Mouse (Mus musculus): ENCODE results near the gene Pros1. TPM values are rescaled to one million over a fixed set of nuclear protein-coding genes. Genes with fewer than 3 reads are reported as not detected.

The Pros1 gene
- polyA plus RNA-seq, 1 experiment from 2014 or later = 10.7 TPM

DNA sequence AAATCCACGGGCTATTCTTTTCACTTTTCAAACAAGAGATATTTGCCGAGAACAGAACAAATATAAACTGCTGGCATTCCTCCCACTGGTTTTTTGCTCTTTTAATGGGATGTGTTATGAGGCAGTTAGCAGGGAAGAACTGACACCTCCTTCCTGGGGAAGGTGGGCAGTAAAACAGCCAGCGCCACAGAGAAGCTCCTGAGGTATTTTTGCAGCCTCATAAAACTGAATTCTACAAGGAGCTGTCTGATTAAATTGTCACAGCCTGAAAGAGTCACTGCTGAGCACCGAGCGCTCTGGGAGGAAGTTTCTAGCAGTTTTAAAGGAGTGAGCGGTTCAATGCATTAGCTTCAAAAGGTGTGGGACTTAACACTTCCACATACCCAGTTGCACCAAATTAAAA, 110.3 kb downstream of the Pros1 start:
- Histone ChIP-seq H3K9ac (no peak overlapping the region), H3K36me3 (no peaks in the 10 kb centered on the region), H3K27me3 (no peaks in the 10 kb centered on the region), H3K4me3 (no peak overlapping the region), H3K27ac (replicated peaks) (no peak overlapping the region), H3K4me1 (replicated peaks) (no peaks in the 10 kb centered on the region), H3K4me2 (no peak overlapping the region), H3K9me3 (no peaks in the 10 kb centered on the region)
- WGBS = 67% methylated on average over 6 of the region's 6 CpGs
- ATAC-seq (ENCODE audit: low FRiP score, low read depth) = no peak

DNA sequence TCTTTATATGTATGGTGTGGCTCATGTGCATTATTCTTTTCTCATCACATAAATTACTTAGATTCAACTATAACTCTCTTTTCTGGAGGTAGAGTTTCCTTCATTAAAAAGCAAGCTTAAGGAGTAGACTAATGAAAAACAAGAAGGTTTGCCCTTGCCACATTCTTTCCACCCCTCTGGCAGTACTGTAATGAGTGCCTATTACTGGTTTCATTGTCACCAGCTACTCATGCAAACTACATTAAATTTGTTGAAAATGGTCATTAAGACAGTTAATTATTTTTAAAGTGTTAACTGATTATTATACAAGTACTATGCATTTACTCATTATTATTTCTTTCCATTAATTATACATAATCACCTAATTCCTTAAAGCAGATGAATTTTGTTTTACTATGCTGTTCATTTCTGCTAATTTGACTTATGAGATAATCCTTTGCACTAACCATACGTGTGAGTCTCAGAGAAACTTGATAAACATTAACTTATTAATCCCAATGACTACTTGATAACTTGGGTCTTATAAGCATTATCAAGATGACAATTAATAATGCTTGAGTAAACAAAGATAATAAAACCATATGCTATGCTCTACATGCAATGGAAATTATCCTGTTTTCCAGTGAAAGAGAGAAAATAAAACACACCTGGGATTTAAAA, 117.7 kb downstream of the Pros1 start:
- H3K4me1 ChIP-seq (replicated peaks) = no peaks in the 10 kb centered on the region
- H3K9me3 ChIP-seq = no peaks in the 10 kb centered on the region
- no peak overlapping the region for H3K4me2 ChIP-seq
- H3K27me3 ChIP-seq = no peaks in the 10 kb centered on the region
- no peak overlapping the region for H3K4me3 ChIP-seq
- no peaks in the 10 kb centered on the region for H3K36me3 ChIP-seq
- ATAC-seq (ENCODE audit: low FRiP score, low read depth) = no peak
- WGBS = 62% methylated on average over 1 of the region's 1 CpGs
- no peak overlapping the region for H3K9ac ChIP-seq
- no peak overlapping the region for H3K27ac ChIP-seq (replicated peaks)

DNA sequence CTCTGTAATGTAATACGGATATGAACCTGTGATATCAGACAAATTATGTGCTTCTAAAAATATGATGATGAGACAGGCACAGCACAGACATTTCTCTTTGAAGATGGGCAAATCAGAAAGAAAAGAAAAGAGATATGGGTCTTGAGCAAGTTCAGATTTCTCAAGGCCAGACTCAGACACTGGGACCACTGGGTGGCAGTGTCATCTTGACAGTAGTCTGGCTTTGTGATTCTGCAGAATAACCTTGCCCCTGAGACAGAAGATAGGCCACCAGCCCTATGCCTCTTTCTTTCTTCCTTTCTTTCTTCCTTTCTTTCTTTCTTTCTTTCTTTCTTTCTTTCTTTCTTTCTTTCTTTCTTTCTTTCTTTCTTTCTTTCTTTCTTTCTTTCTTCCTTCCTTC, 120.8 kb downstream of the Pros1 start:
- H3K36me3 ChIP-seq = no peaks in the 10 kb centered on the region
- no peak overlapping the region for H3K4me3 ChIP-seq
- no peak overlapping the region for H3K9ac ChIP-seq
- H3K27me3 ChIP-seq = no peaks in the 10 kb centered on the region
- 84% methylated on average over 1 of the region's 1 CpGs for WGBS
- ATAC-seq (ENCODE audit: low FRiP score, low read depth) = no peak
- no peaks in the 10 kb centered on the region for H3K4me1 ChIP-seq (replicated peaks)
- H3K9me3 ChIP-seq = no peaks in the 10 kb centered on the region
- H3K27ac ChIP-seq (replicated peaks) = no peak overlapping the region
- no peak overlapping the region for H3K4me2 ChIP-seq

Small RNAs within 50 kb of the gene (microRNA-seq; reads per million reads assigned to microRNA genes)
- not detected for gene Gm25986

Other genes starting within 250 kb of the Pros1 start
- gene Nsun3, start 67.5 kb upstream of the Pros1 start, polyA plus RNA-seq (2015; fragmentation: Nextera tagmentation; extraction: Ambion mirVana) = 8.8 and 9.2 TPM in 2 replicates
- gene Stx19, start 39.6 kb upstream of the Pros1 start, polyA plus RNA-seq (2015; fragmentation: Nextera tagmentation; extraction: Ambion mirVana) = 0.43 and 0.57 TPM in 2 replicates
- gene Arl13b, start 7.3 kb upstream of the Pros1 start, polyA plus RNA-seq (2015; fragmentation: Nextera tagmentation; extraction: Ambion mirVana) = 16.1 and 19.5 TPM in 2 replicates